In the genomic region with DNA sequence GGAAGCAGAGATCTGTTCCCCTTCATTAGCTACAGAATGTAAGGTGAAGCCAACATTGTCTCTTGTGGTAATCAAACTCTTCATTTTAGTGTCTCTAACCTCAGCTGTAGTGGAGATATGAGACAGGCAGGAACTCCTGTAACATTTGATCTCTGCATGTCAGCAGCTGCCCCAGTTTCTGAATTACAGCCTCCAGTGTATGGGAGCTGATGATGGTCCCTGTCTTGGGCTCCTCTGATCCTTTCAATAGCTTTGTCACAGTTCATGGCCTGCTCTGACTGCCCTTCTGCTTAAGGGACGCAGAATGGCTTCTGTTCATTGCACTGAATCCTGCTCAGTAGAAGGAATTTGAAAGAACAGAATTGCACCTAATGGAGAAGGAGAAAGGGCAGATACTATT, we compare ENCODE assay signal across 23 mouse cellular contexts.
A peak's percentile ranks its signal among the peaks of the same experiment; 100 is the strongest.
DNase-seq lines count a peak whose midpoint lies in the region; ATAC-seq and TF ChIP-seq lines count a peak whose summit lies in the region.
"Had no signal": no experiment of that assay in that cellular context is flagged by ENCODE, and none has a peak within 500 bp of the region (broad histone marks: within the 10 kb centered on the region; RNA-seq: fewer than 3 reads in every experiment).

No protein-coding gene starts in this region.

- no peak for TF ChIP-seq CTCF in kidney, postnatal 0 days (IDR thresholded peaks at IDR 0.05; ENCODE audit: low read depth)
- TF ChIP-seq CTCF in hindbrain, postnatal 0 days (IDR thresholded peaks at IDR 0.05; ENCODE audit: low read depth) = no peak

- no peak overlapping the region for H3K4me2 ChIP-seq in kidney, embryonic 15.5 days
- no peak overlapping the region for H3K4me2 ChIP-seq in kidney, postnatal 0 days (ENCODE audit: low read length)
- H3K4me2 ChIP-seq in hindbrain, postnatal 0 days (ENCODE audit: low read depth, low read length) = no peak overlapping the region
- H3K4me2 ChIP-seq: embryonic facial prominence, embryonic 12.5 days; forebrain, embryonic 13.5 days; forebrain, embryonic 15.5 days had no signal

- no peaks in the 10 kb centered on the region for H3K4me1 ChIP-seq in kidney, embryonic 15.5 days
- no peaks in the 10 kb centered on the region for H3K4me1 ChIP-seq in kidney, postnatal 0 days (replicated peaks; ENCODE audit: insufficient read depth, low read length)
- no peaks in the 10 kb centered on the region for H3K4me1 ChIP-seq in hindbrain, postnatal 0 days (ENCODE audit: insufficient read depth, low read length)
- H3K4me1 ChIP-seq: embryonic facial prominence, embryonic 10.5 days; embryonic facial prominence, embryonic 12.5 days; forebrain, embryonic 13.5 days; forebrain, embryonic 15.5 days had no signal

- no peak overlapping the region for H3K9ac ChIP-seq in kidney, embryonic 15.5 days
- no peak overlapping the region for H3K9ac ChIP-seq in kidney, postnatal 0 days (ENCODE audit: low read depth, low read length)
- H3K9ac ChIP-seq in hindbrain, postnatal 0 days (replicated peaks; ENCODE audit: low read length) = no peak overlapping the region
- H3K9ac ChIP-seq: embryonic facial prominence, embryonic 12.5 days; forebrain, embryonic 13.5 days; forebrain, embryonic 15.5 days; forebrain, postnatal 0 days had no signal

- H3K9me3 ChIP-seq in kidney, embryonic 15.5 days (replicated peaks) = no peaks in the 10 kb centered on the region
- no peaks in the 10 kb centered on the region for H3K9me3 ChIP-seq in kidney, postnatal 0 days (replicated peaks; ENCODE audit: low read length)
- H3K9me3 ChIP-seq in hindbrain, postnatal 0 days (ENCODE audit: low read length) = no peaks in the 10 kb centered on the region
- H3K9me3 ChIP-seq: embryonic facial prominence, embryonic 10.5 days; embryonic facial prominence, embryonic 12.5 days; forebrain, embryonic 13.5 days; forebrain, embryonic 15.5 days; G1E had no signal

- no peak overlapping the region for H3K27ac ChIP-seq in kidney, embryonic 15.5 days
- H3K27ac ChIP-seq in kidney, postnatal 0 days = no peak overlapping the region
- no peak overlapping the region for H3K27ac ChIP-seq in hindbrain, postnatal 0 days
- H3K27ac ChIP-seq: embryonic facial prominence, embryonic 10.5 days; embryonic facial prominence, embryonic 12.5 days; forebrain, embryonic 13.5 days; forebrain, embryonic 15.5 days had no signal

- ATAC-seq in kidney, embryonic 15.5 days (replicated peaks; ENCODE audit: low FRiP score) = peak; percentile 79
- ATAC-seq in kidney, postnatal 0 days (replicated peaks; ENCODE audit: low FRiP score, low read depth) = no peak
- no peak for ATAC-seq in hindbrain, postnatal 0 days
- ATAC-seq: CD4-positive, CD25-positive, alpha-beta regulatory T cell, adult 4 months; forebrain, embryonic 13.5 days; forebrain, embryonic 15.5 days; forebrain, postnatal 0 days had no signal

- H3K36me3 ChIP-seq in kidney, embryonic 15.5 days = no peaks in the 10 kb centered on the region
- H3K36me3 ChIP-seq in kidney, postnatal 0 days (ENCODE audit: insufficient read depth, low read length) = no peaks in the 10 kb centered on the region
- no peaks in the 10 kb centered on the region for H3K36me3 ChIP-seq in hindbrain, postnatal 0 days (ENCODE audit: insufficient read depth, low read length)
- H3K36me3 ChIP-seq: embryonic facial prominence, embryonic 10.5 days; embryonic facial prominence, embryonic 12.5 days; forebrain, embryonic 15.5 days; G1E had no signal

- H3K4me3 ChIP-seq in kidney, embryonic 15.5 days (replicated peaks) = no peak overlapping the region
- no peak overlapping the region for H3K4me3 ChIP-seq in kidney, postnatal 0 days (replicated peaks; ENCODE audit: low read depth, low read length)
- no peak overlapping the region for H3K4me3 ChIP-seq in hindbrain, postnatal 0 days (ENCODE audit: low read length)
- H3K4me3 ChIP-seq: embryonic facial prominence, embryonic 10.5 days; embryonic facial prominence, embryonic 12.5 days; forebrain, embryonic 13.5 days; forebrain, embryonic 15.5 days had no signal

- WGBS in kidney, embryonic 15.5 days = 19% methylated on average over 1 of the region's 1 CpGs
- WGBS in kidney, postnatal 0 days = 34% methylated on average over 1 of the region's 1 CpGs
- WGBS in hindbrain, postnatal 0 days = 52% methylated on average over 1 of the region's 1 CpGs

- H3K27me3 ChIP-seq in kidney, embryonic 15.5 days = no peaks in the 10 kb centered on the region
- H3K27me3 ChIP-seq in kidney, postnatal 0 days (ENCODE audit: insufficient read depth, low read length) = no peaks in the 10 kb centered on the region
- no peaks in the 10 kb centered on the region for H3K27me3 ChIP-seq in hindbrain, postnatal 0 days (ENCODE audit: insufficient read depth, low read length)
- H3K27me3 ChIP-seq: CH12.LX; embryonic facial prominence, embryonic 12.5 days; forebrain, embryonic 13.5 days; forebrain, embryonic 15.5 days had no signal

- no peak for DNase-seq in kidney, postnatal 25 days
- peak; percentile 28 for DNase-seq in kidney, postnatal 0 days (ENCODE audit: low spot score)
- DNase-seq in kidney, postnatal 14 days = no peak
- DNase-seq in Muller cell, postnatal 12 days (ENCODE audit: inconsistent ontology term) = peak; percentile 5
- DNase-seq in hindbrain, postnatal 0 days (ENCODE audit: low spot score) = no peak
- DNase-seq: adrenal gland, adult 2 months; adrenal gland, postnatal 10 days; adrenal gland, postnatal 25 days; B cell, adult 2 months; cerebellum, adult 11-12 months; cerebellum, adult 2 months; cerebellum, adult 9-10 months; cerebellum, postnatal 10 days; cerebellum, postnatal 25 days; forebrain, postnatal 0 days had no signal

Comparison
In these comparisons a context has a peak if more than half of its experiments do, and no peak if none do; other contexts are left out.
1. DNase-seq: peak in kidney, postnatal 0 days (single experiment) and Muller cell, postnatal 12 days (single experiment); none in kidney, postnatal 25 days (0 of 2), kidney, postnatal 14 days (single experiment) and hindbrain, postnatal 0 days (single experiment).